Mouse (Mus musculus) gastrocnemius, postnatal 10 days (tissue): ENCODE data around the gene Foxo4. TPM values are rescaled to one million over a fixed set of nuclear protein-coding genes. Genes with fewer than 3 reads are reported as not detected.

Source experiments
- DNase-seq: peaks from one replicate; pipeline ENCODE4 v3.0.0; 2021; ENCODE audit warnings: mixed read lengths
- long read RNA-seq, 2 experiments: library from polyadenylated mRNA; stranded (forward); transcript quantifications; one replicate each; pipeline ENCODE4 v2.0.0; 2021
- total RNA-seq, 2 experiments: library from RNA; stranded (reverse); gene quantifications; 2 replicates each; pipeline ENCODE4 v1.2.3; 2021

The Foxo4 gene
- 10 to 100 TPM; 48.2 to 55.0 TPM for total RNA-seq
- long read RNA-seq, experiment 1: 0 reads
- long read RNA-seq, experiment 2, partial matches to known transcripts: 3 of 3 reads
- long read RNA-seq, experiment 2, other reads (novel, unspliced or antisense): 0 of 3 reads

DNA sequence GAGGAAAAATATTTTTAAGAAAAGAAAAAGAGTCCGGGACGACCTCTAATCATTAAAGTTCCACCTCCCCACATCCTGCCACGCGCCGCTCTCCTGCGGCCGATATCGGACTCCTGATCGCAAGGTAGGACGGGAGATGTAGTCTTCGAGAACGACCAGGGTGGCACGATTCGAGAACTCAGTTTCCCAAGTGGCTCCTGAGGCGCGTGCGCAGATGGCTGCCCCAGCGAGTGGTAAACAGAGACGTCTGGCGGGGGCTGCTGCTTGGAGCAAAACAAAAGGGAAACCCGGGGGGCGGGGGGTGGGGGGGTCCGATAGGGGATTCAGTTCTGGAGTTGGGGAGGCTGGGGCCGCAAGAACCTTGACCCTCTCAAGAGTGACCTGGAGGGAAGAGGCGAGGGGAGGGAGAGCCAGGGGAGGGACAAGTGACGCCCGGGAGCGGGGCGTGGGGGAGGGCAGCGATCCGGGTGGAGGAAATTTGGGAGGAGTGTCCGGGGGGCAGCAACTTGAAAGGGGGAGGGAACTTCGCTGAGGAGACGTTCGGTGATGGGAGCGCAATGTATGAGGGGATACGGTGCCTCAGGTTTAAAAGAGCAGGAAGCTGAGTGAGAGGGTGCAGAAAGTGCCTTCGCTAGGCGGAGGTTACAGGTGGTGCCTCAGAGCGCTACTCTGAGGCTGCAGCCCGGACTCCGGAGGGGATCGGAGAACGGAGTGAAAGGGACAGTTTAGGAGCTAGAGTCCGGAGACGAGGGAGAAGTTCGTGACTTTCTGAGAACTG is at the start of gene Foxo4:
TSS of gene Foxo4 (plus strand) at position 577 of the 778 bp plus-strand sequence.
- DNase-seq: peak; percentile 78

GRCm38 (mm10) chrX:101221834-101222795 is 32.2 kb upstream of the Foxo4 start, which contains the start of gene Snx12:
Snx12 (minus strand) TSS chrX:101222563.
- peak; percentile 73 for DNase-seq

- DNase-seq: no peak
Observed at GRCm38 (mm10) chrX:101222796-101223162, 31.5 kb upstream of the Foxo4 start.

DNA sequence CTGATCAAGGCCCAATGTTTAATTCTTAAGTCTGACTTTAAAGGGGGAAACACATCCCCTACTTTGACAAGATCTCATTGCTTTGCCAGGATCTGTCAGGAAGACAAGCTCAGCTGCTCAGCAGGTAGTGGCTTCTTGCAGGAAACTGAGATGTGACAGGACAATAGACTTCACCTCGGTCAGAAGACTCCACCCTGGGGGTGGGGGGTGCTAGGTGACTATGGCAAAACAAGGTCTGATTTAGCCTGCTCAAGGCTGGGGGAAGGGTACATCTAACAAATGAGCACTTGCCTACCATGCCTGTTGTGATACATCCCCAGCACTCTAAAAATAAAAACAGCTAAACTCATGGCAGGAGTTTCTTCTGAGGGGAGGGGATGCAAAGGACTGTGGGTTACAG is 9.3 kb upstream of the Foxo4 start:
- DNase-seq: no peak

GRCm38 (mm10) chrX:101254740-101255139 is 412 bp downstream of the Foxo4 start:
- peak; percentile 6 for DNase-seq

DNA sequence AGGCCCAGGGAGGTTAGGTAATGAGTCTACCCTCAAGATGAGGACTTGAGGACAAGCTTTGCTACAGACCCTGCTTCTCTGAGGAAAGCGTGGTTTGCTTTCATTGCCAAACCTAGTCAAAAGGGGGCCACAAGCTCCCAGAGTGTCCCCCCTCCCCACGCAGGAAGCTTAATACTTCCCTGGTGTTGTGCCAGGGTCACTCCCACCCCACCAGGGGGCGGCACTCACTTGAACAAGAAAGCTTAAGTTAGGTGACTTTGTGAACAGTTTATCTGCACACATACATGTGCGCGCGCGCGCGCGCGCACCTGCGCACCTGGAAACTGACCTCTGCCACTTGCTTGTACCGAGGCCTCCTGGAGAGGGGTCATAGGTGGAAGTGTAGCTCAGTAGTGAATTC is 2.3 kb downstream of the Foxo4 start:
- peak; percentile 13 for DNase-seq

GRCm38 (mm10) chrX:101260441-101261325 is 6.4 kb downstream of the Foxo4 start:
- DNase-seq: no peak

DNA sequence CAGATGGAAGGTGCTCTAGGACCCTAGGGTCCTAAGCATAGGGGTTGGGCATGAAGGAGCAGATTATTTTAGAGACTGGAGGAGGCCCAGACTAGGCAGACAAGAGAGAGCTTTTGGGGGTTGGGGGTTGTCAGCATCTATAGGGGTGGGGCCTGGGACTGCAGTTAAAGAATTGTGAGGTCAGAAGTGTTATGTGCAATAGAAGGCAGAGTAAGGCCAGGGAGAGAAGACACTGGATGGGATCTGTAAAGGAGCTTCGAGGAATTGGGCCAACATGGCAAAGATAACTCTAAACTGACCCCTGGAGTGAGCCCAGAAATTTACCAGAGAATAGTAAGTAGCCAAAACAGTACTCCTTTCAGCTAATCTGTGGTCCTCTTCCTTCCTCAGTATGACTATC is 9.6 kb downstream of the Foxo4 start, which contains the start of gene Gm614:
TSS of gene Gm614 (minus strand) at position 101 of the 400 bp plus-strand sequence.
- DNase-seq: no peak

- no peak for DNase-seq
Observed at GRCm38 (mm10) chrX:101266631-101267030, 12.3 kb downstream of the Foxo4 start.

- DNase-seq: no peak
Observed at GRCm38 (mm10) chrX:101268025-101268754, 13.9 kb downstream of the Foxo4 start, which contains the start of gene Il2rg. Il2rg (minus strand) TSS chrX:101268255.

DNA sequence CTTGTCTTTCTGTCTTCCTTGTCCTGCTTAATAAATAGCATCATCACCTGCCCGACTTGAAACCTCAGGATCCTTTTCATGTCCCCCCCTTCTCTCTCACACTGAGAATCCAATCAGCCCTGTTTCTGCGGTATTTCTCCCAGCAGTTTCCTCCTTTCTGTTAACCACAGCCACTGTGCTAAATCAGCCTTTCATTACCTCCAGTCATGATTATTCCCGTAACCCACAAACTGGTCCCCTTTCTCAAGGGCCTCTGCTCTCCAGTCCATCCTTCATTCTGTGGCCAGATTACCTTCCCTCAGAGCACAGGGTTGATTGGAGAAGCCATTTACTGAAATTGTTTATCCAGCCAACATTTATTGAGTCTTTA is 14.4 kb downstream of the Foxo4 start, which contains the start of gene Gm20489:
TSS of gene Gm20489 (minus strand) at position 269 of the 370 bp plus-strand sequence.
- no peak for DNase-seq

DNA sequence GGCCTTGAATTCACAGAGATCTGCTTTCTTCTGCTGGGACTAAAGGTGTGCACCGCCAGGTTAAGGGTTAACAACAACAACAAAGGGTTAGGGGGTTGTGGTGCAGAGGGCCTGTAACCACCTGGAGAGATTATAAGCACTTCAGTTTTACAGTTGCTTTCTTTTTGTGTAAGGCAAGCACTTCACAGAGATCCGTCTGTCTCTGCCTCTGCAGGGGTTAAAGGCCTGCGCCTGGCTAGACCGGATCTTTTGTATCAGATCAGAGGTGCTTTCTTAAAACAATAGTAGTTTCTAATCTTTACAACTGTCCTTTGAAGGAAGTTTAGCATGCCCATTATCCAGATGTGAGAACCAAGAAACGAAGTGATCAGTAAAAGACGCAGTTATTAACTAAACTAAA is 19.1 kb downstream of the Foxo4 start:
- DNase-seq: no peak

DNA sequence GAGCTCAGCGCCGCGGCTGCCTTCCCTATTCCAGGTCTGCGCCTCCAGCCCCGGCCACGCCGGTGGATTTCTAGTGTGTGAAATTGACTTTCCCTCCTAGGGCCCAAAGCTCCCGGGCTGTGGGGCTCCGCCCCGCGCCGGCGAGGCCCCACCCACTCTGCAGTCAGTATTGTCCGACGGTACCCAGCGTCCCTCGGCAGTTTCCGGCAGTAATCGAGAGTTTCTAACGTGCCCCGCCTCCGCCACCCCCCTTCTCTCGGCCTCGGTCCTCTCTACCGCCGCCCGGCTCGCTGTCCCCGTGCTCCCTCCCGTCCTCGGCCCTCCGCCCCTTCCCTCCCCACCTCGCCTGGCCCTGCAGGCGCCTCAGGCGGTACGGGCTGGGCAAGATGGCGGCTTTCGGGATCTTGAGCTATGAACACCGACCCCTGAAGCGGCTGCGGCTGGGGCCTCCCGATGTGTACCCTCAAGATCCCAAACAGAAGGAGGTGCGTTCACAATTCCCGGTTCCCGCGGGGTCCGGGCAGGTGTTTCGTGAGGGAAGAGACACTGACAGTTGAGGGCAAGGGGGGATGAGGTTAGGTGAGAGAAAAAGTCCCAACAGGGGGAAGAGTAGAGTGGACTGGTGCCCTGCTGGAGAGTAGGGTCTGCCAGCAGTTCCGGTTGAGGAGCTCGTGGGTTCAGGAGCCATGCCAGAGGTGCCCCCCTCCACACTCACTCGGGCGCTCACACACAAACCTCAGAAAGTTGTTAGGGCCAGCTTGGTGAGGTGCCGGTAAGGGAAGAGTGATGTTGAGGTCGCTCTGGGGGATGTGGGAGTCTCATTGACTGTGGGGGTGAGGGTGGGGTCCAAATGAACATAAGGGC is 19.8 kb downstream of the Foxo4 start, which contains the start of gene Med12:
TSS of gene Med12 (plus strand) at position 156 of the 864 bp plus-strand sequence.
- DNase-seq: peak; percentile 82

GRCm38 (mm10) chrX:101282813-101283212 is 28.5 kb downstream of the Foxo4 start:
- DNase-seq: no peak

- peak; percentile 48 for DNase-seq
Observed at GRCm38 (mm10) chrX:101285534-101285933, 31.2 kb downstream of the Foxo4 start.

- DNase-seq: no peak
Observed at GRCm38 (mm10) chrX:101285953-101286670, 31.8 kb downstream of the Foxo4 start.

- no peak for DNase-seq
Observed at GRCm38 (mm10) chrX:101287543-101287942, 33.2 kb downstream of the Foxo4 start.

GRCm38 (mm10) chrX:101288432-101288831 is 34.1 kb downstream of the Foxo4 start:
- DNase-seq: no peak

DNA sequence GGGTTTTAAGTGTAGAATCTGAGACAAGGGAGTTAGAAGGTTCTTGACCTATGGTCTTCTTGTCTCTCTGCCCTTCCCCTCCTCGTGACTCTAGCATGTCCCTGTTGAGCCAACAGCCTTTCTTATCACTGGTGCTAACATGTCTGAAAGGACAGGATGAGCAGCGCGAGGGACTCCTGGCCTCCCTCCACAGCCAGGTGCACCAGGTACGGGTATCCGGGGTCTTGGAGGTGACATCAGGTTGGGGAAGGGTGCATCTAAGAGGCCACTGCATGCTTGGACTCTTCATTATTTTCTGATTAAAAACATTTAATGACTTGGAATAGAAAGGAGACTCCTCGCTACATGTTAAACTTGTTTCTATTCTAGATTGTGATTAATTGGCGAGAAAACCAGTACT is 34.7 kb downstream of the Foxo4 start:
- DNase-seq: no peak
